Mouse (Mus musculus): ENCODE measurements around the gene Fam234b. TPM values are rescaled to one million over a fixed set of nuclear protein-coding genes. Genes with fewer than 3 reads are reported as not detected.
A peak's percentile ranks its signal among the peaks of the same experiment; 100 is the strongest.

Gene Fam234b
- polyA plus RNA-seq, 1 experiment from 2014 or later: 12.2 TPM

- H3K27ac ChIP-seq (ENCODE audit: low read length): no peak overlapping the region
- 60% methylated on average over 6 of the region's 6 CpGs for WGBS
- no peaks in the 10 kb centered on the region for H3K9me3 ChIP-seq (replicated peaks; ENCODE audit: control insufficient read depth, low read length)
- no peaks in the 10 kb centered on the region for H3K27me3 ChIP-seq (ENCODE audit: control insufficient read depth, insufficient read depth, low read length)
- H3K9ac ChIP-seq (ENCODE audit: low read length): no peak overlapping the region
- H3K4me2 ChIP-seq (ENCODE audit: low read depth, low read length): no peak overlapping the region
- H3K4me3 ChIP-seq (ENCODE audit: low read length): no peak overlapping the region
- H3K4me1 ChIP-seq (ENCODE audit: control insufficient read depth, insufficient read depth, low read length): peaks cover 2% of the 10 kb centered on the region; the same call in 1 of the 2 replicates
- no peak for ATAC-seq (replicated peaks; ENCODE audit: extremely low read depth, insufficient read depth, low FRiP score)
- peaks cover 3% of the 10 kb centered on the region; the same call in 1 of the 2 replicates for H3K36me3 ChIP-seq (ENCODE audit: control insufficient read depth, insufficient read depth)
These were observed 26.1 kb downstream of the Fam234b start for GRCm38 (mm10) chr6:135223786-135224416.

GRCm38 (mm10) chr6:135228465-135228941 lies 30.7 kb downstream of the Fam234b start:
- H3K27me3 ChIP-seq (ENCODE audit: control insufficient read depth, insufficient read depth, low read length): no peaks in the 10 kb centered on the region
- H3K9ac ChIP-seq (ENCODE audit: low read length): no peak overlapping the region
- H3K4me3 ChIP-seq (ENCODE audit: low read length): no peak overlapping the region
- 56% methylated on average over 10 of the region's 10 CpGs for WGBS
- no peaks in the 10 kb centered on the region for H3K9me3 ChIP-seq (replicated peaks; ENCODE audit: control insufficient read depth, low read length)
- H3K4me2 ChIP-seq (ENCODE audit: low read depth, low read length): no peak overlapping the region
- peak; percentile 71 for ATAC-seq (replicated peaks; ENCODE audit: extremely low read depth, insufficient read depth, low FRiP score)
- H3K4me1 ChIP-seq (ENCODE audit: control insufficient read depth, insufficient read depth, low read length): peaks cover 2% of the 10 kb centered on the region; the same call in 1 of the 2 replicates
- H3K27ac ChIP-seq (ENCODE audit: low read length): no peak overlapping the region
- H3K36me3 ChIP-seq (ENCODE audit: control insufficient read depth, insufficient read depth): peaks cover 4% of the 10 kb centered on the region

- 82% methylated on average over 6 of the region's 6 CpGs for WGBS
- Histone ChIP-seq H3K27ac (ENCODE audit: low read length) (no peak overlapping the region), H3K36me3 (ENCODE audit: control insufficient read depth, insufficient read depth) (peaks cover 4% of the 10 kb centered on the region), H3K4me2 (ENCODE audit: low read depth, low read length) (no peak overlapping the region), H3K9ac (ENCODE audit: low read length) (no peak overlapping the region), H3K27me3 (ENCODE audit: control insufficient read depth, insufficient read depth, low read length) (no peaks in the 10 kb centered on the region), H3K4me1 (ENCODE audit: control insufficient read depth, insufficient read depth, low read length) (no peaks in the 10 kb centered on the region), H3K9me3 (replicated peaks; ENCODE audit: control insufficient read depth, low read length) (no peaks in the 10 kb centered on the region), H3K4me3 (ENCODE audit: low read length) (no peak overlapping the region)
- ATAC-seq (replicated peaks; ENCODE audit: extremely low read depth, insufficient read depth, low FRiP score): no peak
These were observed 32.8 kb downstream of the Fam234b start for GRCm38 (mm10) chr6:135230586-135230985.

- Histone ChIP-seq H3K9ac (ENCODE audit: low read length) (no peak overlapping the region), H3K36me3 (ENCODE audit: control insufficient read depth, insufficient read depth) (peaks cover 2% of the 10 kb centered on the region; the same call in 1 of the 2 replicates), H3K9me3 (replicated peaks; ENCODE audit: control insufficient read depth, low read length) (no peaks in the 10 kb centered on the region), H3K4me3 (ENCODE audit: low read length) (no peak overlapping the region), H3K4me1 (ENCODE audit: control insufficient read depth, insufficient read depth, low read length) (peaks cover 8% of the 10 kb centered on the region), H3K27ac (ENCODE audit: low read length) (no peak overlapping the region), H3K27me3 (ENCODE audit: control insufficient read depth, insufficient read depth, low read length) (no peaks in the 10 kb centered on the region), H3K4me2 (ENCODE audit: low read depth, low read length) (no peak overlapping the region)
- no peak for ATAC-seq (replicated peaks; ENCODE audit: extremely low read depth, insufficient read depth, low FRiP score)
- WGBS: 69% methylated on average over 12 of the region's 12 CpGs
These were observed 34.8 kb downstream of the Fam234b start for GRCm38 (mm10) chr6:135232443-135233182.

- 88% methylated on average over 3 of the region's 3 CpGs for WGBS
These were observed 38.0 kb downstream of the Fam234b start for GRCm38 (mm10) chr6:135235742-135236141.

GRCm38 (mm10) chr6:135236576-135236975 lies 38.8 kb downstream of the Fam234b start:
- no peaks in the 10 kb centered on the region; the same call in 1 of the 2 replicates for H3K36me3 ChIP-seq (ENCODE audit: control insufficient read depth, insufficient read depth)
- no peak overlapping the region for H3K4me2 ChIP-seq (ENCODE audit: low read depth, low read length)
- H3K27ac ChIP-seq (ENCODE audit: low read length): no peak overlapping the region
- no peaks in the 10 kb centered on the region for H3K27me3 ChIP-seq (ENCODE audit: control insufficient read depth, insufficient read depth, low read length)
- 86% methylated on average over 3 of the region's 3 CpGs for WGBS
- peaks cover 13% of the 10 kb centered on the region for H3K4me1 ChIP-seq (ENCODE audit: control insufficient read depth, insufficient read depth, low read length)
- H3K9me3 ChIP-seq (replicated peaks; ENCODE audit: control insufficient read depth, low read length): no peaks in the 10 kb centered on the region
- no peak overlapping the region for H3K4me3 ChIP-seq (ENCODE audit: low read length)
- H3K9ac ChIP-seq (ENCODE audit: low read length): no peak overlapping the region
- no peak for ATAC-seq (replicated peaks; ENCODE audit: extremely low read depth, insufficient read depth, low FRiP score)

More at GRCm38 (mm10) chr6:135235742-135236141, 38.0 kb downstream of the Fam234b start:
- H3K9me3 ChIP-seq (replicated peaks; ENCODE audit: control insufficient read depth, low read length): no peaks in the 10 kb centered on the region
- no peak overlapping the region for H3K27ac ChIP-seq (ENCODE audit: low read length)
- H3K36me3 ChIP-seq (ENCODE audit: control insufficient read depth, insufficient read depth): no peaks in the 10 kb centered on the region; the same call in 1 of the 2 replicates
- no peak overlapping the region for H3K9ac ChIP-seq (ENCODE audit: low read length)
- no peak overlapping the region for H3K4me3 ChIP-seq (ENCODE audit: low read length)
- ATAC-seq (replicated peaks; ENCODE audit: extremely low read depth, insufficient read depth, low FRiP score): no peak
- H3K4me1 ChIP-seq (ENCODE audit: control insufficient read depth, insufficient read depth, low read length): peaks cover 8% of the 10 kb centered on the region
- no peak overlapping the region for H3K4me2 ChIP-seq (ENCODE audit: low read depth, low read length)
- H3K27me3 ChIP-seq (ENCODE audit: control insufficient read depth, insufficient read depth, low read length): no peaks in the 10 kb centered on the region

- no peak overlapping the region for H3K27ac ChIP-seq (ENCODE audit: low read length)
These were observed 39.5 kb downstream of the Fam234b start for GRCm38 (mm10) chr6:135237326-135237725.

GRCm38 (mm10) chr6:135238211-135238610 lies 40.4 kb downstream of the Fam234b start:
- Histone ChIP-seq H3K9me3 (replicated peaks; ENCODE audit: control insufficient read depth, low read length) (no peaks in the 10 kb centered on the region), H3K36me3 (ENCODE audit: control insufficient read depth, insufficient read depth) (no peaks in the 10 kb centered on the region; the same call in 1 of the 2 replicates), H3K27ac (ENCODE audit: low read length) (no peak overlapping the region), H3K4me3 (ENCODE audit: low read length) (no peak overlapping the region), H3K4me2 (ENCODE audit: low read depth, low read length) (no peak overlapping the region), H3K27me3 (ENCODE audit: control insufficient read depth, insufficient read depth, low read length) (no peaks in the 10 kb centered on the region), H3K4me1 (ENCODE audit: control insufficient read depth, insufficient read depth, low read length) (peaks cover 13% of the 10 kb centered on the region), H3K9ac (ENCODE audit: low read length) (no peak overlapping the region)
- no peak for ATAC-seq (replicated peaks; ENCODE audit: extremely low read depth, insufficient read depth, low FRiP score)
- WGBS: 39% methylated on average over 4 of the region's 4 CpGs

More at GRCm38 (mm10) chr6:135237326-135237725, 39.5 kb downstream of the Fam234b start:
- Histone ChIP-seq H3K27me3 (ENCODE audit: control insufficient read depth, insufficient read depth, low read length) (no peaks in the 10 kb centered on the region), H3K4me1 (ENCODE audit: control insufficient read depth, insufficient read depth, low read length) (peaks cover 13% of the 10 kb centered on the region), H3K9me3 (replicated peaks; ENCODE audit: control insufficient read depth, low read length) (no peaks in the 10 kb centered on the region), H3K4me2 (ENCODE audit: low read depth, low read length) (no peak overlapping the region), H3K36me3 (ENCODE audit: control insufficient read depth, insufficient read depth) (no peaks in the 10 kb centered on the region; the same call in 1 of the 2 replicates), H3K4me3 (ENCODE audit: low read length) (no peak overlapping the region), H3K9ac (ENCODE audit: low read length) (no peak overlapping the region)
- 0 out of 2 replicates have a peak, but pooled peaks have one; percentile 15 for ATAC-seq (replicated peaks; ENCODE audit: extremely low read depth, insufficient read depth, low FRiP score)
- WGBS: 37% methylated on average over 14 of the region's 14 CpGs

- no peak for ATAC-seq (replicated peaks; ENCODE audit: extremely low read depth, insufficient read depth, low FRiP score)
- no peaks in the 10 kb centered on the region for H3K27me3 ChIP-seq (ENCODE audit: control insufficient read depth, insufficient read depth, low read length)
- H3K9me3 ChIP-seq (replicated peaks; ENCODE audit: control insufficient read depth, low read length): no peaks in the 10 kb centered on the region
- H3K9ac ChIP-seq (ENCODE audit: low read length): no peak overlapping the region
- peaks cover 13% of the 10 kb centered on the region for H3K4me1 ChIP-seq (ENCODE audit: control insufficient read depth, insufficient read depth, low read length)
- no peak overlapping the region for H3K4me3 ChIP-seq (ENCODE audit: low read length)
- no peak overlapping the region for H3K27ac ChIP-seq (ENCODE audit: low read length)
- H3K36me3 ChIP-seq (ENCODE audit: control insufficient read depth, insufficient read depth): no peaks in the 10 kb centered on the region
- H3K4me2 ChIP-seq (ENCODE audit: low read depth, low read length): no peak overlapping the region
- 91% methylated on average over 8 of the region's 8 CpGs for WGBS
These were observed 42.6 kb downstream of the Fam234b start for GRCm38 (mm10) chr6:135240361-135240760.

Measured in heart, embryonic 16.5 days (tissue).